Mouse (Mus musculus) liver, embryonic 14.5 days (tissue): Measurements from ENCODE around the gene Htr5b.

Source experiments
- CTCF ChIP-seq: IDR thresholded peaks from 2 replicates; pipeline ENCODE4 v1.5.1; 2016; ENCODE audit warnings: antibody characterized with exemption, low read depth, control low read depth
- EP300 ChIP-seq: IDR thresholded peaks from 2 replicates; pipeline ENCODE4 v1.6.1; 2016; ENCODE audit warnings: antibody characterized with exemption, low read depth

GRCm38 (mm10) chr1:121510420-121511140 is 17.7 kb downstream of the Htr5b start:
- TF ChIP-seq EP300 (no peak), CTCF (no peak)
